Mouse (Mus musculus): ENCODE results near the gene Tcerg1l. TPM values are rescaled to one million over a fixed set of nuclear protein-coding genes. Genes with fewer than 3 reads are reported as not detected.

The Tcerg1l gene
- total and polyA plus RNA-seq, 3 experiments = not detected

GRCm38 (mm10) chr7:138367570-138367969, 30.0 kb downstream of the Tcerg1l start:
- no peaks in the 10 kb centered on the region for H3K4me1 ChIP-seq (ENCODE audit: control insufficient read depth in 1 of 2, insufficient read depth in 2 of 2, low read length in 2 of 2)
- H3K36me3 ChIP-seq (ENCODE audit: control insufficient read depth in 1 of 2, insufficient read depth in 2 of 2, low read length in 2 of 2) = no peaks in the 10 kb centered on the region
- no peak overlapping the region for H3K4me3 ChIP-seq (ENCODE audit: control insufficient read depth in 1 of 2, insufficient read depth in 1 of 2, low read depth in 2 of 2, low read length in 2 of 2)
- no peaks in the 10 kb centered on the region for H3K27me3 ChIP-seq (ENCODE audit: control insufficient read depth in 1 of 2, insufficient read depth in 2 of 2, low read length in 2 of 2)
- no peak for DNase-seq (ENCODE audit: low read depth, low spot score)
- H3K79me2 ChIP-seq (ENCODE audit: control insufficient read depth, insufficient read depth, low read length, poor library complexity) = no peaks in the 10 kb centered on the region
- no peak overlapping the region for H3K9ac ChIP-seq (ENCODE audit: control insufficient read depth, low read depth, low read length, poor library complexity, severe bottlenecking)
- no peaks in the 10 kb centered on the region for H3K9me3 ChIP-seq (replicated peaks; ENCODE audit: insufficient read depth, low read length)
- H3K27ac ChIP-seq (ENCODE audit: control insufficient read depth, low read depth, low read length) = no peak overlapping the region
- TF ChIP-seq RCOR1 (IDR thresholded peaks at IDR 0.05; ENCODE audit: low read depth, low read length) (no peak), RAD21 (IDR thresholded peaks at IDR 0.05; ENCODE audit: low read depth, low read length) (no peak)

DNA sequence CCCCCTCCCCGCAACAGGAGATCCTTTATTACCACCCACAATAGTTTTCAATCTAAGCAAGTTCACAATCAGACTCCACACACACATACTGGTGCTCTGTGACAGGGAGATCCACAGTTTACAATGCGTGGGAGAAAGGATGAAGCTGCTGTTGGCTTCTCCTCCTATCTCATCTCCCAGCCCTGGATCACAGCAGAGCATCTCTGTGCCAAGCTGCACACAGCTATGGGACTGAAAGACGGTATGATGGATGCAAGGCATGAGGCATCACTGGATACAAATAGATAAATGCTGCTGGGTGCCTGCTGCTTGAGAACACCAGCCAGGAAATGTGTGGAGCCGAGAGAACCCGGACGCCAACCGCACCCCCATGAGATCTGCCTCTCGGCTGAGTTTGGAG, 32.0 kb downstream of the Tcerg1l start:
- Histone ChIP-seq H3K9ac (ENCODE audit: control insufficient read depth, low read depth, low read length, poor library complexity, severe bottlenecking) (no peak overlapping the region), H3K4me3 (ENCODE audit: control insufficient read depth in 1 of 2, insufficient read depth in 1 of 2, low read depth in 2 of 2, low read length in 2 of 2) (no peak overlapping the region), H3K27me3 (ENCODE audit: control insufficient read depth in 1 of 2, insufficient read depth in 2 of 2, low read length in 2 of 2) (no peaks in the 10 kb centered on the region), H3K9me3 (replicated peaks; ENCODE audit: insufficient read depth, low read length) (no peaks in the 10 kb centered on the region), H3K79me2 (ENCODE audit: control insufficient read depth, insufficient read depth, low read length, poor library complexity) (no peaks in the 10 kb centered on the region), H3K36me3 (ENCODE audit: control insufficient read depth in 1 of 2, insufficient read depth in 2 of 2, low read length in 2 of 2) (no peaks in the 10 kb centered on the region), H3K27ac (ENCODE audit: control insufficient read depth, low read depth, low read length) (no peak overlapping the region), H3K4me1 (ENCODE audit: control insufficient read depth in 1 of 2, insufficient read depth in 2 of 2, low read length in 2 of 2) (no peaks in the 10 kb centered on the region)
- TF ChIP-seq BHLHE40 (IDR thresholded peaks at IDR 0.05; ENCODE audit: borderline replicate concordance, low read depth, low read length) (no peak), MYC (IDR thresholded peaks at IDR 0.05; ENCODE audit: low read depth, low read length) (no peak), POLR2AphosphoS5 (IDR thresholded peaks at IDR 0.05; ENCODE audit: borderline replicate concordance, low read depth, low read length) (no peak), E2F4 (IDR thresholded peaks at IDR 0.05; ENCODE audit: borderline replicate concordance, low read depth, low read length) (no peak), EP300 (IDR thresholded peaks at IDR 0.05; ENCODE audit: low read depth in 1 of 2, low read length in 2 of 2) (no peak), JUND (IDR thresholded peaks at IDR 0.05; ENCODE audit: low read depth, low read length) (no peak), POLR2AphosphoS2 (IDR thresholded peaks at IDR 0.05; ENCODE audit: low read length) (no peak), USF1 (IDR thresholded peaks at IDR 0.05; ENCODE audit: low read depth, low read length) (no peak), UBTF (IDR thresholded peaks at IDR 0.05; ENCODE audit: borderline replicate concordance, insufficient read depth, low read depth, low read length) (no peak), MEF2A (IDR thresholded peaks at IDR 0.05; ENCODE audit: extremely low read depth, insufficient replicate concordance, low read depth, low read length, poor library complexity, severe bottlenecking) (no peak), TCF12 (IDR thresholded peaks at IDR 0.05; ENCODE audit: low read depth, low read length) (no peak), CHD1 (IDR thresholded peaks at IDR 0.05; ENCODE audit: low read depth, low read length) (no peak), ELF1 (IDR thresholded peaks at IDR 0.05; ENCODE audit: low read depth, low read length) (no peak), NRF1 (IDR thresholded peaks at IDR 0.05; ENCODE audit: insufficient read depth, low read depth, low read length, poor library complexity, severe bottlenecking) (no peak), HCFC1 (IDR thresholded peaks at IDR 0.05; ENCODE audit: low read depth, low read length) (no peak), NELFE (IDR thresholded peaks at IDR 0.05; ENCODE audit: low read depth, low read length) (no peak), MAFK (IDR thresholded peaks at IDR 0.05; ENCODE audit: borderline replicate concordance, low read depth, low read length) (no peak), USF2 (IDR thresholded peaks at IDR 0.05; ENCODE audit: borderline replicate concordance in 1 of 2, insufficient read depth in 1 of 2, low read depth in 1 of 2, low read length in 2 of 2) (no peak), RCOR1 (IDR thresholded peaks at IDR 0.05; ENCODE audit: low read depth, low read length) (no peak), KAT2A (conservative IDR thresholded peaks at IDR 0.05; ENCODE audit: low read depth, low read length) (no peak)
- DNase-seq (ENCODE audit: low read depth, low spot score) = no peak
